Mouse (Mus musculus) stomach, postnatal 0 days (tissue): ENCODE results near the gene Ell.

Experiments
- CTCF ChIP-seq: IDR thresholded peaks from 2 replicates; pipeline ENCODE4 v1.5.1; 2016; ENCODE audit warnings: antibody characterized with exemption, low read depth, mild to moderate bottlenecking, moderate library complexity
- EP300 ChIP-seq: optimal IDR thresholded peaks from 2 replicates; pipeline ENCODE3; 2016; ENCODE audit warnings: antibody characterized with exemption

- TF ChIP-seq CTCF (no peak), EP300 (no peak)
Measured at GRCm38 (mm10) chr8:70583476-70584387, 44.5 kb downstream of the Ell start.
